Mouse (Mus musculus): ENCODE results near the gene Rspo3. TPM values are rescaled to one million over a fixed set of nuclear protein-coding genes. Genes with fewer than 3 reads are reported as not detected.

Gene Rspo3
- 10 to 100 TPM; 12.5 TPM for total RNA-seq (2021)
- long read RNA-seq, experiment 1, transcript Rspo3-201 (5 exons, 3,085 nt), result major isoform, 9 of 9 reads
- long read RNA-seq, experiment 1, partial matches to known transcripts, result 0 of 9 reads
- long read RNA-seq, experiment 1, other reads (novel, unspliced or antisense), result 0 of 9 reads
- long read RNA-seq, experiment 2, transcript Rspo3-201 (5 exons, 3,085 nt), result major isoform, 7 of 10 reads
- long read RNA-seq, experiment 2, partial matches to known transcripts, result 0 of 10 reads
- long read RNA-seq, experiment 2, other reads (novel, unspliced or antisense), result 3 of 10 reads

DNA sequence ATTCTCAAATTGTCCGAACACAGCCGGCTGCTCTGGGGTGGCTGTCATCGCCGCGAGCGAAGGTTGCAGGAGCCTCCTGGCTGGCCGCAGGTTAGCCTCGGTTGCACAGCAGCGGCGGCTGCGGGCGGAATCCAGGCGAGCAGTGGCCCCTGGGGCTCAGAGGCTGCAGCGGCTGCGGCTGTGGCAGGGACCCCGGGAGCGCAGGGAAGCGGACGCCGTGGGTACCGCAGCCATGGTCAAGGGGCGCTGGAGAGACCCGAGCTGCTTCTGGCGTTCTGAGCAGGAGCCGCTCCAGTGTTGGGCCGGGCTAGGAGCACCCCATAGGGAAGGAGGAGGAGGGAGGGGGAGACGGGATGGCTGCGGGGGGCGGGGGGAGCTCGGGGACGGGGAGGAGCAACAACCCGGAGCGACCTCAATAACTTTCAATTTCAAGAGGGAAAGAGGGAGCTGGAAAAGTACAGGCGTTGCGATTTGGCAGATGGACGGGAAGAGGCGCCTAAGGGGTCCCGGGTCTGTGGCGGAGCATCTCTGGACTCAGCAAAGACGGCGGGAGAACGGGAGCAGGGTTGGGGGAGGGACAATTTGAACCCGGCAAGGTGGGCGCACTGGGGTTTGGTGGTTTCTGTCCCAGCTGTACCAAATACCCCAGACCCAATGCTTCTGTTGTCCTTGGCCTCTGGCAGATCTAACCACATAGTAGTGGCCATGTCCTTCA, at the start of gene Rspo3:
Rspo3 (minus strand) TSS at position 322 of the 715 bp plus-strand sequence.
- Histone ChIP-seq H3K27ac (peak within 1 kb of the TSS; percentile 86), H3K4me3 (peak within 1 kb of the TSS; percentile 55)
- no peak for TF ChIP-seq CTCF (IDR thresholded peaks at IDR 0.05)
- DNase-seq (ENCODE audit: extremely low spot score in 1 of 2, low spot score in 2 of 2), result peak; percentile 31 to 49
- intact Hi-C loops (cut with DNase I), result loop anchor here (2.0 to 10.0 kb wide), 4 partner anchors 391 to 1267 kb away; partner anchors contain the start of genes Ncoa7 and Soga3

GRCm38 (mm10) chr10:29581940-29582339, 46.3 kb upstream of the Rspo3 start:
- TF ChIP-seq CTCF (IDR thresholded peaks at IDR 0.05), result no peak
- Histone ChIP-seq H3K4me3 (no peak overlapping the region), H3K27ac (no peak overlapping the region)
- intact Hi-C loops (cut with DNase I), result no loop called here
- no peak for DNase-seq (ENCODE audit: extremely low spot score in 1 of 2, low spot score in 2 of 2)

DNA sequence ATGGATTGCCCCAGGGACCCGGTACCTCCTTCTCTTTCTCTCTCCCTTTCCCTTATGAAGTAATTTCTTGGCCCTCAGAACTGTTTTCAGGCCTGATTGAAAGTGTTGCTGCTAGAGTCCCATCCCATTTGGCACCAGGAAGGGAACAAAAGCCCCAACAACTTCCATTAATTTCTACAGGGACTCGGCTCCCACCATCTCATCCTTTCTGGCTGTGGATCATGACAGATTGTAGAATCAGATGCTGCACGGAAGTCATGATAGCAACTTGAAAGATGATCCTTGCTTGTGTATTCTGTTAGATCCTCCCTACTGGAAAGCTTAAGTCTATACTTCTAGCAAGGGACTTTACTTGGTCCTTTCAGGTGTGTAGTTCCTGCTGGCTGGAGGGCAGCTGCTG, 45.8 kb upstream of the Rspo3 start:
- no peak for DNase-seq (ENCODE audit: extremely low spot score in 1 of 2, low spot score in 2 of 2)
- Histone ChIP-seq H3K4me3 (no peak overlapping the region), H3K27ac (no peak overlapping the region)
- TF ChIP-seq CTCF (IDR thresholded peaks at IDR 0.05), result no peak
- intact Hi-C loops (cut with DNase I), result no loop called here

DNA sequence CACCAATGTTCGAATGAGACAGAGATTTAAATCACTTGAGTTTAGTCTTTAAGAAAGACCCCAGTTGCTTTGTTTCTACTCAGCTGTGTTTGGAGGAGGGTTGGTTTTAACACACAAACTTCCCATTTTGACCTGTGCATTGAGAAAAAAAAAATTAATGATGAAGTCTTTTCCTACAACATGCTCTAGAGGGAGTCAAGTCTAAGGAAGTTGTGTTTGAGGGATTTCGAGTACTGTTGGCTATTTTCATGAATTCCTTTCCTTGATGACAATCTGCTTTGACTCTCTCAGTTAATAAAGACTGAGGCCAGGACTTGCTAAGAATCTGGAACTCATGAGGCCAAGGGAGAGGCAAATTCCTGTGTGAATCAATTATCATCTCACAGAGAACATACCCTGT, 20.3 kb upstream of the Rspo3 start:
- no peak overlapping the region for H3K4me3 ChIP-seq
- TF ChIP-seq CTCF (IDR thresholded peaks at IDR 0.05), result peak; percentile 26
- intact Hi-C loops (cut with DNase I), result no loop called here
- DNase-seq (ENCODE audit: extremely low spot score in 1 of 2, low spot score in 2 of 2), result no peak
- H3K27ac ChIP-seq, result no peak overlapping the region

DNA sequence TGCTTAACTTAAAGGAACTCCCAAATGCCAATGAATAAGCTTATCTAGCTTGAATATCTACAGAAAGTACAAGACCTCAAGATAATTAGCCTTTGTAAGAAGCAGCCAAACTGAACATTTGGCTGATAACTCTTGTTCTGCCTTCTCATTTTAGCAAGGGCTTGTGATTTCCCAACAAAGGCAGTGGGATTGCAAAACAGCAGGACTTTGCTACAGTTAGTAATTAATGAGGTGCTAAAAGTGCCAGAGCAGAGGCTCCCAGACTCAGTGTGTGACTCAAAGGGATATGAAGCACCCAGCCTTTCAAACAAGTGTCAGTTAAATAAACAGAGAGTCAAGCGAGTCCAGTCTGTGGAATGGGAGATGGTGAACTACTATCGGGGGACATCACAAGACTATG, 18.7 kb upstream of the Rspo3 start:
- no peak for TF ChIP-seq CTCF (IDR thresholded peaks at IDR 0.05)
- H3K4me3 ChIP-seq, result no peak overlapping the region
- H3K27ac ChIP-seq, result no peak overlapping the region
- intact Hi-C loops (cut with DNase I), result no loop called here
- no peak for DNase-seq (ENCODE audit: extremely low spot score in 1 of 2, low spot score in 2 of 2)

GRCm38 (mm10) chr10:29542982-29543381, 7.3 kb upstream of the Rspo3 start:
- Histone ChIP-seq H3K27ac (no peak overlapping the region), H3K4me3 (no peak overlapping the region)
- intact Hi-C loops (cut with DNase I), result no loop called here
- no peak for DNase-seq (ENCODE audit: extremely low spot score in 1 of 2, low spot score in 2 of 2)
- no peak for TF ChIP-seq CTCF (IDR thresholded peaks at IDR 0.05)

- TF ChIP-seq CTCF (IDR thresholded peaks at IDR 0.05), result no peak
- intact Hi-C loops (cut with DNase I), result loop anchor here (2.0 to 10.0 kb wide), 3 partner anchors 285 to 1263 kb away; partner anchors contain the start of genes Ncoa7 and Soga3
- Histone ChIP-seq H3K4me3 (no peak overlapping the region), H3K27ac (peak overlapping the region; percentile 9)
- no peak for DNase-seq (ENCODE audit: extremely low spot score in 1 of 2, low spot score in 2 of 2)
Observed at GRCm38 (mm10) chr10:29539516-29539915, 3.8 kb upstream of the Rspo3 start.

DNA sequence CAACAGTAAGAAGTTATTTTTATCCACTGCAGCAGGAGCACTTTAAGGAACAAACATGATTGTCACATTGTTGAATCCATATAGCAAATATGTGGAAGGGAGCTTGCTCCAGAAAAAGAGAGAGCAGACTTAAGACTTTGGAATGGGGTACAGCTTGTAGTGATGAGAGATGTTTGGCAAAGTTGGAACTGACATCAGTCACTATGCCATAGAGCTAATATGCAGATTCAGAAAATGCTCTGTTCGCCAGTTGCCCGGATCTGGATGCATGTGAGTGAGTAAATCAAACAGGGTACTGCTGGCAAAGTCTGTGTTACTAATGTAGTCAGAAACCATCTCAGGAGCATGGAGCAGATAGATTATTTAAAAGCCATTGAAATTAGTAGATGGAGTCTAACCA, 3.1 kb upstream of the Rspo3 start:
- peak overlapping the region; percentile 47 for H3K27ac ChIP-seq
- no peak overlapping the region for H3K4me3 ChIP-seq
- no peak for TF ChIP-seq CTCF (IDR thresholded peaks at IDR 0.05)
- DNase-seq (ENCODE audit: extremely low spot score in 1 of 2, low spot score in 2 of 2), result no peak
- intact Hi-C loops (cut with DNase I), result loop anchor here (2.0 to 10.0 kb wide), 3 partner anchors 286 to 1264 kb away; partner anchors contain the start of genes Ncoa7 and Soga3

GRCm38 (mm10) chr10:29534830-29535227, 838 bp downstream of the Rspo3 start:
- no peak for DNase-seq (ENCODE audit: extremely low spot score in 1 of 2, low spot score in 2 of 2)
- Histone ChIP-seq H3K4me3 (peak overlapping the region; percentile 55), H3K27ac (no peak overlapping the region; the same call in 1 of the 2 replicates)
- intact Hi-C loops (cut with DNase I), result loop anchor here (2.0 to 10.0 kb wide), 7 partner anchors 173 to 1267 kb away; partner anchors contain the start of genes Ncoa7, Rnf146 and Soga3
- no peak for TF ChIP-seq CTCF (IDR thresholded peaks at IDR 0.05)

- no peak for TF ChIP-seq CTCF (IDR thresholded peaks at IDR 0.05)
- intact Hi-C loops (cut with DNase I), result loop anchor here (2.0 to 10.0 kb wide), 6 partner anchors 172 to 1053 kb away; partner anchors contain the start of genes Rnf146 and Soga3
- Histone ChIP-seq H3K27ac (peak overlapping the region; percentile 36), H3K4me3 (peak overlapping the region; percentile 55)
- peak; percentile 16 to 52 for DNase-seq (ENCODE audit: extremely low spot score in 1 of 2, low spot score in 2 of 2)
Observed at GRCm38 (mm10) chr10:29533846-29534829, 1.5 kb downstream of the Rspo3 start.

All from left cerebral cortex, adult 2 months (tissue).